Mouse (Mus musculus) B cell, adult 62 days (primary cell): Measurements from ENCODE around the gene Prm2. TPM values are rescaled to one million over a fixed set of nuclear protein-coding genes. Genes with fewer than 3 reads are reported as not detected.

ENCODE experiments used
- total RNA-seq: library from RNA; stranded (reverse); gene quantifications from 4 replicates; pipeline ENCODE4 v1.2.4, GENCODE M21; 2023

Prm2 gene
- total RNA-seq, result not detected in 4 replicates

GRCm38 (mm10) chr16:10796034-10796433, at the start of gene Prm2:
Prm2 (minus strand) TSS chr16:10796134.

DNA sequence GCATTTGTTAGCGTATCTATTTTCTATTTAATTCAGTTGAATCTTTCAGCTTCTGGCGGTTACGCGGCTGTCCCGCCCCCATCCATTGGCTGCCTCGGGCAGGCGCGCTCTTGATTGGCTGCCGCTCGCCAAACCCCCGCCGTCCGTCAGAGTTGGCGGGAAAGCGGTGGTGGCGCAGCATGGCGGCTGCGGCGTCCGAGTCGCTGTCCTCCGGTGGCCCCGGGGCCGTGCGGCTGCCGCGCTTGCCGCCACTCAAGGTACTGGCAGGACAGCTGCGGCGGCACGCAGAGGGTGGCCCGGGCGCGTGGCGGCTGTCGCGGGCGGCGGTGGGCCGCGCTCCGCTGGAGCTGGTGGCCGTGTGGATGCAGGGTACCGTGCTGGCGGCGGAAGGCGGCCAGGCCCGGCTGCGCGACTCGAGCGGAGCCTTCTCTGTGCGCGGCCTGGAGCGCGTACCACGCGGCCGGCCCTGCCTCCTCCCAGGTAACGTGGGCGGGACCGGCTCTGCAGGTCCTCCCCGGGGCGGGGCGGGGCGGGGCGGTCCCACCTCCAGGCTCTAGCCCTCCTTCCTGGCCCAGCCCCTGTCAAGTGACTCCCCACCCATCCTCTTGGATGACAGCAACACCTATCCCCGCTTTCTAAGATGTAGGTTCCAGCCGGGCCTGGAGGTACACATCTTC, 39.1 kb upstream of the Prm2 start, which contains the start of gene Rmi2:
TSS of gene Rmi2 (plus strand) at position 149 of the 677 bp plus-strand sequence.

DNA sequence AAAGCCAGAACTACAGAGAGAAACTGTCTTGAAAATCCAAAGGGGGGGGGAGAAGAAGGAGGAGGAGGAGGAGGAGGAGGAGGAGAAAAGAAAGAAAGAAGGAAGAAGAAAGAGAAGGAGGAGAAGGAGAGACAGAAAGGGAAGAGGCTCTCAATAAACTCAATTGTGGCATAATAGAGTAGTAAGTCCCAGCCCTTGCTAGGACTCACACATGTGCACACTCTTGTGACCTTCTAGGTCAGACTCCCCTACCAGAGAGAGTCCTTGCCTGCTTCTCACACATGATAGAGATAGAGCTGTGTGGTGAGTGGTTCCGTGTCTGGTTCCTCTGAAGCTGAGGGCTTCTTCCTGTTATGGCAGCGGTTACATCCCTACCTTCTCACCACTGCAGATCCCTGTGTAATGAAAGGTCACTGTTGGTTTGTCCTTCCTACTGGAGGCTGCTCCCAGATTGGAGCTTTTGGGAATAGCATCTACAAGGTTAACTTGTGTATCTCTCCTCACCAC, 17.0 kb upstream of the Prm2 start, which contains the start of gene Gm11172:
TSS of gene Gm11172 (plus strand) at position 51 of the 507 bp plus-strand sequence.

DNA sequence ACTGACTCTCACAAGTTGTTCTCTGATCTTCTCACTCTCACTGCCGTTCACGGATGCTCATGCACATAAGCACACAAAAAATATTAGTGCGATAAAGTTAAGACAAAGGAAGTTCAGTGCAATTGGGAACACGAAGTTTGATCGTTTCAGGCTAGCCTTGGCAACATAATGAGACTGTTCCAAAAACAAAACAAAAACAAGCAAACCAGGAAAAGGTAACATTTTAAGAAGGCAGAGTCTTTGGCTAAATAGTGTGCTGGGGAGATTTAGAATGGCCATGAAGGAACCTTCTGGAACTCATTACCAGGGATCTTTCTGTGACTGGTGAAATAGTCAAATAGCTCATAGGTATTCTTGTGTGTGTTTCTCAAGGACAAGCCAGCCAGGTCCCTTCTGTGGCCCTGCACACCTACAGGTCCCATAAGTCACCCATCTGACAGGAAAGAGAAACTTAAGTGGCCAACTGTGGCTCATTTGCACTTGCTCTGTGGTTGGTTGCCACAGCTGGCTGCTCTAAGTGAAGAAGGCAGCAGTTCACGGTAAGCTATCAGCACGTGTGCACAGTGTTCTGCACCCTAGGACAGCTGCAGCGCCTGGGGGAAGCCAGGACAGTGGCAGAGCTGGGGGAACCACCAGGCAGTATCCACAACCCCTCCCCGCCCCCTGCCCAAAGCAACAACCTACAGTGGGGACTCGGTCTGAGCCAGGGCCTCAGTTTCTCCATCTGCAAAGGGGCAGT, 10.0 kb upstream of the Prm2 start, which contains the start of gene Prm1:
TSS of gene Prm1 (minus strand) at position 51 of the 739 bp plus-strand sequence.

DNA sequence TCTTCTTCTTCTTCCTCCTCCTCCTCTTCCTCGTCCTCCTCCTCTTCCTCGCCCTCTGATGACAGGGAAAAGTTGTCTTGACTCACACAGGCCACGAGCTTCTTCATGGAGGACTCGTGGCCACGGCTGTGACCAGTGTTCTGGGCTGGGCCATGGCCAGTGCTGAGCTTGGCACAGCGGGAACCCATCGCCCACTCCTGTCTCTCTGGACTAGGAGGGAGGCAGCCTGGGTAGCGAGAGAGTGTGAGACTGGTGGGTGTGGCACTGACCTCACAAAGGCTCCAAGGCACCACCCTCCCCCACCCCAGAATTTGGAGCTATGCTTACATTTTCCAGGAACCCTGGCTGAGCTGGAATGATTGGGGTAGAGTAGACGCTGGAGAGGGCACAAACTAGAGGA, 5.2 kb downstream of the Prm2 start, which contains the start of gene Prm3:
TSS of gene Prm3 (minus strand) at position 213 of the 400 bp plus-strand sequence.

DNA sequence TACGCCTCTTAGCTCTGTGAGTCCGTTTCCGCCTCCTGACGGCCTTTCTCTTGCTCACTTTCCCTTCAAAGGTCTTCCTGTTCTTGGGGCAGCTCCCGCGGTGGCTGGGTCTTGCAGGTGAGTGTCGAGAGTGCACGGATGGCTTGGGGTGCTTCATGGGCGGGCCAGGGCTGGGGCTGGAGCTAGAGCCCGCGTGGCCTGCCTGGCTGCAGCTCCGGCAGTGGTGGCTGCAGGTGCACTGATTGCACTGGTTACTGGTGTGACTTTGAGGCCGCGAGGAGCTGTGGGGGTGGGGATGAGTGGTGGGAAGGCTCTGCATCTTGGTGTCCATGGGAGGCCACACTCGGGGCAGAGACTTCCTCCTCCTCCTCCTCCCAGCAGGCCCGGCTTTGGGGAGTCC, 7.7 kb downstream of the Prm2 start, which contains the start of gene Tnp2:
TSS of gene Tnp2 (minus strand) at position 390 of the 400 bp plus-strand sequence.

DNA sequence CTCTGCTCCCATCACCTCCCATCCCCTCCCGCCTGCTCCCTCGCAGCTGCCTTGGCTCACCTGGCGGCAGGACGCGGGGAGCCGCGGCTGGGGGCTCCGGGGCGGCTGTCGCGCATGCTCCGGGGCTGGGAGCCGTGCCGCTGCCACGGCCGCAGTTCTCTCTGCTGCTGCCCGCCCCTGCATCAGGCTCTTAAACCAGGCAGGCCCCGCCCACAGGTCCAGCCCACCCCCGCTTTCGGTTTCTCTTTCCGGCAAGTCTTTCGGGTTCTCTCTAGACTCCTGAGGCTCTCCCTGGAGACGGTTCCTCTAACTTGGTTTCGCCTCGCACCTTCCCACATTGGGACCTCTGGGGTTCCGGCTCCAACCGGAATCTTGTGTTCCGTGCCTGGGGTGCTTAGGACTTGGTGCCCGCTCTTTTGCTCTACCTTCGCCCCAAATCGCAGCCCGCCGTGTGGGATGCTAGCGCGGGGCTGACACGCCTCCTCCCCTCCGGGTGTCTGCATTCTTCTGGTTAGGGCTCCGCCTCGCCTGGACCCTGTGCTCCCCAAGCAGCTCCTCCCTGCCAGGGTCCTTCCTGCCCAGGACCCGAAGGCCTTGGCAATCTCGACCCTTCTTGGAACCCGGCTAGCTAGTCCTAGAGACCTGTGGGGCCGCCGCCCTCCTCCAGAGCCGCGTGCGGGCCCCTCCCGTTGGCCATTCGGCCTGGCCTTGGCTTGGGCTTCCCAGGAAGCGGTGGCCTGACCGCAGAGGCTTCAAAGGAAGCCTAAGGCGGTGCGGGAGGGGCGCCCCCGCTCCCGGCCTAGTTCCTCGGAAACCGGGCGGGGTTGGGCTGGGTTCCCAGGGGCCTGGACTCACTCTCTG, 10.3 kb downstream of the Prm2 start, which contains the start of gene Socs1:
TSS of gene Socs1 (minus strand) at position 166 of the 861 bp plus-strand sequence.

Other genes starting within 250 kb of the Prm2 start
- 2.7 to 3.6 TPM (median 3.1 TPM) in 4 replicates for gene Socs1, start 10.6 kb downstream of the Prm2 start, total RNA-seq
- not detected in 4 replicates for gene Tnp2, start 7.5 kb downstream of the Prm2 start, total RNA-seq
- gene Prm3, start 5.2 kb downstream of the Prm2 start, total RNA-seq, result not detected in 4 replicates
- not detected in 4 replicates for gene Prm1, start 9.7 kb upstream of the Prm2 start, total RNA-seq
- gene Gm11172, start 16.8 kb upstream of the Prm2 start, total RNA-seq, result not detected in 4 replicates
- gene Rmi2, start 38.9 kb upstream of the Prm2 start, total RNA-seq, result 0.54 to 0.85 TPM (median 0.71 TPM) in 4 replicates